Mouse (Mus musculus): ENCODE measurements around the gene Cradd. TPM values are rescaled to one million over a fixed set of nuclear protein-coding genes. Genes with fewer than 3 reads are reported as not detected.

Gene Cradd
- polyA plus RNA-seq, 1 experiment from 2014 or later: 12.9 TPM

DNA sequence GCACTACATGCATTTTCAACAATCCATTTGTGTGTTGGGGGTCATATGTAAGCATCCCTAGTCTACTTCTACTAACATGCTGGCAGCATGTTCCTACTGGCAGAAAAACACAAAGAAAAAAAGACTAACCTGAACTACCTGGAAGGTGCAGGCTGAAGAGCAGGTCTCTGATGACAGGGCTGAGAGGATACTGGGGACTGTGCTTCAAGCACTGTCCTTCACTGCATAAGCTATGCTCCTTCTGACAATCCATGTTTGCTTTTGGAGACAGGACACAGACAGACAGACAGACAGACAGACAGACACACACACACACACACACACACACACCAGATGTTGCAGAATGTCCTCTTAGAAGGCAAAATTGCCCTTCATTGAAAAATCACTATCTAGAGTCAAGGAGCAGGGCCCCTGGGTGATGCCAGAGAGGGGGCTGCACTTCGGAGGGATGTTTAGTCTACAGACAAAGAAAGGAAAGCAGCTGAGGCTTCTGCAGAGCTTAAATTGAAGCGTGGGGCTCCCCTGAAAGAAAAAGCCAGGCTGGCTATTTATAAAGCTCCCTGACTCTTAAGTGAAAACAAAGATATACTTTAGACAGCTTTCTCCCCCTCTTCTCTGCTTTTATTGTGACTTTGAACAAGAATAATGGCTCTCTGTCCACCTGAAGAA, 180.4 kb downstream of the Cradd start:
- Histone ChIP-seq H3K9ac (peak overlapping the region; percentile 13; the same call in 1 of the 2 replicates), H3K36me3 (no peaks in the 10 kb centered on the region), H3K27ac (peak overlapping the region; percentile 93), H3K9me3 (no peaks in the 10 kb centered on the region), H3K27me3 (no peaks in the 10 kb centered on the region), H3K4me2 (peak overlapping the region; percentile 34; the same call in 1 of the 2 replicates), H3K4me1 (peaks cover 75% of the 10 kb centered on the region), H3K4me3 (no peak overlapping the region)
- WGBS: 17% methylated on average over 2 of the region's 2 CpGs
- no peak for ATAC-seq (ENCODE audit: borderline replicate concordance, extremely low read depth, low FRiP score, low TSS enrichment)

DNA sequence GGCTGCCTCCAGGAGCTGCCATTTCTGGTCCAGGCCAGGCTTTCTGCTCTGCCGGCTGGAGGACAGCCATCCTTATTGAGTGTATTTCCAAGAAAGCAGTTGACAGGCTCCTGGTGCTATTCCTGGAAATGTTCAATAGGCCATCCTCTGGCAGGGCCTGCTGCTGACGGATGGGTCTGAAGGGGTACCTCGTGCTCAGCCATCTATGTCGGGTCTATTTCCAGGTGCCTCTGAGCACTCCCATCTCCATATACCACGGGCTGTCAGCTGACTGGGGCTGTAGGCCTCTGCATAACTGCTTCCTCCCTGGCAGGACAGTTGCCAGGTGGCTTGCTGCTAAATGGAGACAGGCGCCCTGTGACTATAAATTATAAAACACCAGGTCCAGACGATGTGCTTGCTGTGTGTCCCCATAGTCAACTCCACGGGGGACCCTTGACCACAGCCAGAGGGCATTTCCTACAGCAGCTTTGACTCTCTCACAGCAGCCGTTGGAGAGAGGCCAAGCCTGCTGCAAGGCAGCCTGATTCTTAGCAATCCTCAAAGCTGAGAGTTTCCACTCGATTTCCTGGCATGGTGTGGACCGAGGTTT, 181.0 kb downstream of the Cradd start:
- ATAC-seq (ENCODE audit: borderline replicate concordance, extremely low read depth, low FRiP score, low TSS enrichment): peak; percentile 82
- no peaks in the 10 kb centered on the region for H3K27me3 ChIP-seq
- peak overlapping the region; percentile 93 for H3K27ac ChIP-seq
- 15% methylated on average over 11 of the region's 11 CpGs for WGBS
- no peaks in the 10 kb centered on the region for H3K9me3 ChIP-seq
- H3K9ac ChIP-seq: no peak overlapping the region
- no peak overlapping the region for H3K4me3 ChIP-seq
- H3K4me1 ChIP-seq: peaks cover 73% of the 10 kb centered on the region
- peak overlapping the region; percentile 34; the same call in 1 of the 2 replicates for H3K4me2 ChIP-seq
- H3K36me3 ChIP-seq: no peaks in the 10 kb centered on the region

DNA sequence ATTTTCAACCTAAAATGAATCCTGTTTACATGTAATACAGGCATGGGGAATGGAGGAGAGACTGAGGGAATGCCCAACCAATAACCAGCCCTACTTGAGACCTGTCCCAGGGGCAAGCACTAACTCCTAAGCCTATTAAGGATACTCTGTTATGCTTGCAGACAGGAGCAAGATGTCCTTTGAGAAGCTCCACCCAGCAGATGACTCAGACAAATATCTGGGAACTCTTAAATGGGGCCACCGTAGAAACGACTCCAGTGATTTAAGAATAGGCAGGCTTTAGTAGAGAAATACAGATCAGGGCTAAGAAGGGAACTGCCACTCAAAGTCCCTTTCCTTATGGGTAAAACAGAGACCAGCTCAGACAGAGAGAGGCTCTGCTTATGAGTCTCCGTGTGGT, 182.9 kb downstream of the Cradd start:
- 0 out of 2 replicates have a peak overlapping the region, but pooled peaks have one; percentile 37 for H3K27ac ChIP-seq
- no peak for ATAC-seq (ENCODE audit: borderline replicate concordance, extremely low read depth, low FRiP score, low TSS enrichment)
- 57% methylated on average over 3 of the region's 3 CpGs for WGBS

DNA sequence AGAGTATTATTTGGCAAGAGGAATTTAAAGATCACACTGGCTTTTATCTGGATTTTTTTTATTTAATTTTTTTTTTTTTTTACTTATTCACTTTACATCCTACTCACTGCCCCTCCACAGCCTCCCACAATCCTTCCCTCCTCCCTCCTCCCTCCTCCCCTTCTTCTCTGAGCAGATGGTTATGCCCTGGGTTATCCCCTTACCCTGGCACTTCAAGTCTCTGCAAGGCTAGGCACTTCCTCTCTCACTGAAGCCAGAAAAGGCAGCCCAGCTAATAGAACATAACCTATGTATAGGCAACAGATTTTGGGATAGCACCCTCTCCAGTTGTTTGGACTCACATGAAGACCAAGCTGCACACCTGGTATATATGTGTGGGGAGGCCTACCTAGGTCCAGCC, 183.7 kb downstream of the Cradd start:
- Histone ChIP-seq H3K27me3 (no peaks in the 10 kb centered on the region), H3K36me3 (no peaks in the 10 kb centered on the region), H3K4me2 (no peak overlapping the region), H3K27ac (peak overlapping the region; percentile 79), H3K4me3 (no peak overlapping the region), H3K9me3 (no peaks in the 10 kb centered on the region), H3K9ac (no peak overlapping the region), H3K4me1 (peaks cover 47% of the 10 kb centered on the region)
- ATAC-seq (ENCODE audit: borderline replicate concordance, extremely low read depth, low FRiP score, low TSS enrichment): no peak

More for the DNA sequence above, 182.9 kb downstream of the Cradd start:
- no peak overlapping the region for H3K9ac ChIP-seq
- H3K4me1 ChIP-seq: peaks cover 56% of the 10 kb centered on the region
- no peaks in the 10 kb centered on the region for H3K36me3 ChIP-seq
- H3K4me2 ChIP-seq: no peak overlapping the region
- H3K27me3 ChIP-seq: no peaks in the 10 kb centered on the region
- no peak overlapping the region for H3K4me3 ChIP-seq
- H3K9me3 ChIP-seq: no peaks in the 10 kb centered on the region

DNA sequence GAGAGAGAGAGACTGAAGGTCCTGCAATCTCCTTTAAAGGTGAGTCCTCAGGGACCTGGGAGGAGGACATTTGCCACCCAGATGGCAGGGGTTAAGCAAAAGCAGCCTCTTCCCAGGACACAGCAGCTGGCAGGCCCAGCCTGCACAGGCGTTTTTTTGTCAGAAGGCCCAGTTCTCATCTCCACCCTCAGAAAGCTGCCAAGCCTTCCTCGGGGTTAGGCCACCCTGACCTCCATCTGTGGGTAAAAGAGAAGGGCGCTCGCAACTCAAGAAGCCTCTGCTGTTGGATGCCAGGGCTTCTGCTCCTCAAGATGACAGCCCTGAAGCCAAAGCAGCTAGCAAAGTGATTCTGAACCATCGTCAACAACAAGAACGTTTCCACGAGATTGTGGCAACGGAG, 184.3 kb downstream of the Cradd start:
- 0 out of 2 replicates have a peak, but pooled peaks have one; percentile 15 for ATAC-seq (ENCODE audit: borderline replicate concordance, extremely low read depth, low FRiP score, low TSS enrichment)
- 37% methylated on average over 8 of the region's 8 CpGs for WGBS

DNA sequence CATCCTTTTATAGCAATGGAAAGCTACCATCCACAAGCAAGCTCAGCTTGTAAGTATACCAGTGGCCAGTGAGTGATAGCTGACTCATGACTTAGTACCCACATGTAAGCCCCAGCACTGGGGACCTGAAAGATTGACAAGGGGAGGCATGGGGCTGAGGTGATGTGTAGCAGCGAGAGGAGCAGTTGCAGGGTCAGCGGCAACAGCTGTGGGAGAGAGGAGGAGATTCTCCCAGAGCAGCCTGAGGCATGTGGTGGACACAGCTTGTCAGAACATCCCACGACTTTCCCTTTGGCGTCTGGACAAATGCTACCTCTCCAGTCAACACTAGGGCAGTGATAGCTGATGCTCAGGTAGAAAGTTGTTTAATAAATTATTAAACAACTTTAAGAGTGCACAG, 190.9 kb downstream of the Cradd start:
- Histone ChIP-seq H3K4me1 (no peaks in the 10 kb centered on the region), H3K36me3 (no peaks in the 10 kb centered on the region), H3K4me2 (no peak overlapping the region), H3K4me3 (no peak overlapping the region), H3K27ac (no peak overlapping the region), H3K27me3 (no peaks in the 10 kb centered on the region), H3K9ac (no peak overlapping the region), H3K9me3 (no peaks in the 10 kb centered on the region)
- 56% methylated on average over 4 of the region's 4 CpGs for WGBS
- no peak for ATAC-seq (ENCODE audit: borderline replicate concordance, extremely low read depth, low FRiP score, low TSS enrichment)

More for the DNA sequence above, 184.3 kb downstream of the Cradd start:
- Histone ChIP-seq H3K9ac (no peak overlapping the region), H3K27ac (peak overlapping the region; percentile 79), H3K36me3 (no peaks in the 10 kb centered on the region), H3K9me3 (no peaks in the 10 kb centered on the region), H3K27me3 (no peaks in the 10 kb centered on the region), H3K4me1 (peaks cover 42% of the 10 kb centered on the region), H3K4me2 (no peak overlapping the region), H3K4me3 (no peak overlapping the region)

Other genes with a start within 250 kb of the Cradd start
- 121 and 124 TPM in 2 replicates for gene Socs2, start 93.0 kb upstream of the Cradd start, polyA plus RNA-seq (2015; fragmentation: Nextera tagmentation; extraction: Ambion mirVana)
- 304 and 322 TPM in 2 replicates for gene Mrpl42, start 177.8 kb upstream of the Cradd start, polyA plus RNA-seq (2015; fragmentation: Nextera tagmentation; extraction: Ambion mirVana)
- gene Ube2n, start 191.0 kb upstream of the Cradd start, polyA plus RNA-seq (2015; fragmentation: Nextera tagmentation; extraction: Ambion mirVana): 390 and 414 TPM in 2 replicates
- gene Nudt4, start 240.0 kb upstream of the Cradd start, polyA plus RNA-seq (2015; fragmentation: Nextera tagmentation; extraction: Ambion mirVana): 64.3 and 65.2 TPM in 2 replicates